Mouse (Mus musculus) right cerebral cortex, postnatal 36 days (tissue): ENCODE measurements around the gene Traip.
"Not testable (repeated sequence)": the region's sequence is repeated elsewhere in the genome, so short reads cannot be mapped to it uniquely, and the experiment has no call there.

Experiments used
- DNase-seq, 2 experiments: peaks; one replicate each; pipeline ENCODE4 v3.0.0; 2022; ENCODE audit warnings: low spot score in 2 of 2, mixed read lengths in 1 of 2

The Traip gene

DNA sequence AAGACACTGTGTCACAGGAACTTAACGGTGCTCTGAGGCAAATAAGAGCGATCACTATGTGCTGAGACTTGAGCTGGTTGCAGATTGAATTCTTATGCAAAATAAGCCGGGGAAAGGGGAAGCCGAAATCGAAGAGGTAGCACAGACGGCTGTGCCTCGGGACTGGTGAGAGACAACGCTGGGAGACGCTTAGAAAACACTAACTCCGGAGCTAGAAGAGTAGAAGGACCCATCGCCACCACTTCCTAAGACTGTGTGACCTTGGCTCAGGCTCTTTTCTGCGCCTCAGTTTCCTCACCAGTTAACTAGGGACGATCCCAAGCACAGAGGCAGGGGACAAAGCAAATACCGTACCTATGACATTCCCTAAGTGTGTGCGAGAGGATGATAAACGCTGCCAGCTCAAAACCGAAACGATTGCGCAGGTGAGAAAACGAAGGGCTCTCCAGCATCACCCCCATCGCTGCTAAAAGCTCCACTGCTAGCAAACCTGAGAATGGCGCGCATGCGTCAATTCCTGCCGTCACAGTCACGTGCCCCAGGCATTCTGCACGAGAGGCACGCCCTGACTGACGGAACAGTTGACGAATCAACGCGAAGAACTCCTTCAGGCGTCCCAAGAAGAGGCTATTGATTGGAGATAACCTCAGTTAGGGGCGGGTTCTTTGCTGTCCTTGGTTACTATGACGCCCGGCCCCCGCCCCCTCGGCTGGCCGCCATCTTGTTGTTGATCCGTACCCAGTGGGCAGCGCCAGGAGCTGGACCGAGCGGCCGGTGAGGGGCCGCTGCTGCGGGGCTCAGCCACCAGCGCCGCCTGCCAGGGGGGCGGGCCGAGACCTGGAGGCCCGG is 52.2 kb downstream of the Traip start, which contains the start of gene Ip6k1:
Gene Ip6k1, plus strand, starts transcription at position 580 of the 849 bp plus-strand sequence.
- DNase-seq, result peak; percentile 100

DNA sequence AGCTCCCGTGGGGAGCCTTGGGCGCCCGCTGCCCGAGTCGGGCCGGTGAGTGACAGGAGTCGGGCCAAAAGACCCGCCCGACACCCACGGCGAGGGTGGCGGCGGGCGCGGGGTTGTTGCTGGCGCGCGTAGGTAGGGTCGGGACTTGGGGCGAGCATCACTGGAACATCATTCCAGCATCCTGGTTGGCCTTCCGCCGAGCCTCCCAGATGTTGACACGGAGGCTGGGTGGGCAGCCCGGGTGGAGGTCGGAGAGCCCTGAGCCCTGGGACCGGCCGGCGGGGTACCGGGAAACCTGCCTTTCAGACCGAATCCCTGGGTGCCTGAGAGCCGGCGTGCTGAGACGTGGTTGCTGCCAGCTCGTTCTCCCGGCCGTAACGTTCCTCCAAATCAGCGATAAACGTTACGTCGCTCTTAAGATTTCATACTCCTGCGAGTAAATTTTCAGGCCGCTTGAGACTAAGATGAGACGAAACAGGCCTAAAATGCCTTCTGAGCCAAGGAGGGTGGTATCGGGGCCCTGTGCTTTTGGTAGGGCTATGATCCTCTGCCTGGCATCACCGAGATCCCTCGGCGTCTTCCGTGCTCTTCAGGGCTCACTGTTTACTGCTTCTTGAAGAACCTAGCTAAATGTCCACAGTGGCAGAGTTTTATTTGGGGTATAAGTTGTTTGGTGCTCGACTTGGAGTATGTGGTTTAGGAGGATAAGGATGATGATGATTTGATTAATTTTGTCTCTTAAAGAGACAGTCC is 53.0 kb downstream of the Traip start:
- DNase-seq, result no peak

DNA sequence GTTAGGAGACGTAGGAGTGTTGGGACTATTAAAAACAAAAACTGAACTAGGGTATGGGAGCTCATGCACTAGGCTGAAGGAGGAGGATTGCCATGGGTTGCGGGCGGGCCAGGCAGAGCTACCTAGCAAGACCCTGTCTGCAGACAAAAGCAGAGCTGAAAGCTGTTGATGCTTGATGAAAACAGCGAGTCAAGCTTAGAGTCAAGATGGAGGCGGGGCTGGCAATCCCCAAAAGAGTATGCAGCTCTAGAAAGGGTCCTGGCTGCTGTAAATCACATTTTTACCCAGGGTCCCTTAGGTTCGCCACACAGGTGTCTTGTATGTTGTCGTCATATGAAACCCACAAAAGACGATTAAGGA is 53.6 kb downstream of the Traip start:
- DNase-seq, result no peak

DNA sequence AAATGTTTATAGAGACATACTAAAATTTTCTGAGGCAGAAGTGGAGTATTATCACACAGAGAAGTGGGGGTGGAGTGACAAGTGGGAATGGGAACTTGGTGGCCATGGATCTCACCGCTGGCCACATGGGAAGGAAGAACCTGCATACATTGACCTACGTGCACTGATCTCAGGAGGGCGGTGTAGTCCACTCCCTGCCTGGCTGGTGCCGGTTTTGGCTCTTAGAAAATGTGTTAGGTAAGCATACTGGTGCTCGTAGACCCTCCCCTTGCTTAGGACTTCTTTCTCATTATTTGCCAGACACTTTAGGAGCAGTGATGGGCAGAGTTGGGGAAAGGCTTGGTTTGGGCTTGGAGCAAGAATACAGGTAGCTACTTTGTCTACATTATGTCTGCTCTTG is 58.1 kb downstream of the Traip start:
- no peak for DNase-seq

DNA sequence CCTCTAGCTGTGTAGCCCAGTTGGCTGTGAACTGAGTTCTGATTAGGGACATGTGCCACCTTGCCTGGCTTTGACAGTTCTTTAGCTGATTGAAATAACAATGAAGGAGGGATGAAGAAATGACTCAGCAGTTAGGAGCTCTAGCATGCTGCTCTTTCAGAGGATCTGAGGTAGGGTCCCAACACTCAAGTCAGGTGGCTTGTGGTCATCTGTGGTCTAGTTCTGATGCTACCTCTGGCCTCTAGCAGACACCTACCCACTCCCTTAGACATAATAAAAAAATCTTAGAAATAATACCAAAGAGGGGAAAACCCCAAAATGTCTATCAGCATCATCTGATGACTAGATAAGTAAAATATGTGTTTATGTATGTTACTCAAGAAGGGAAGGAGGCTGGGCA is 60.4 kb downstream of the Traip start:
- no peak for DNase-seq

DNA sequence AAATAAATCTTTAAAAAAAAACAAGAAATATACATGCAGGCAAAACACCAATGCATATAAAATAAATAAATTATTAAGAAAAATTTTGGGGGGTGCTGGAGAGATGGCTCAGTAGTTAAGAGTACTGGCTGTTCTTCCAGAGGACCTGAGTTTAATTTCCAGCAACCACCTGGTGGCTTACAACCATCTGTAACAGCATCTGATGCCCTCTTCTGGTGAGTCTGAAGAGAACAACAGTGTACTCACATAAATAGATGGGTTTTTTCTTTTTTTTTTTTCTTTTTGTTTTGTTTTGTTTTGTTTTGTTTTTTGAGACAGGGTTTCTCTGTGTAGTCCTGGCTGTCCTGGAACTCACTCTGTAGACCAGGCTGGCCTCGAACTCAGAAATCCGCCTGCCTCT is 63.6 kb downstream of the Traip start:
- DNase-seq, result not testable (repeated sequence)

DNA sequence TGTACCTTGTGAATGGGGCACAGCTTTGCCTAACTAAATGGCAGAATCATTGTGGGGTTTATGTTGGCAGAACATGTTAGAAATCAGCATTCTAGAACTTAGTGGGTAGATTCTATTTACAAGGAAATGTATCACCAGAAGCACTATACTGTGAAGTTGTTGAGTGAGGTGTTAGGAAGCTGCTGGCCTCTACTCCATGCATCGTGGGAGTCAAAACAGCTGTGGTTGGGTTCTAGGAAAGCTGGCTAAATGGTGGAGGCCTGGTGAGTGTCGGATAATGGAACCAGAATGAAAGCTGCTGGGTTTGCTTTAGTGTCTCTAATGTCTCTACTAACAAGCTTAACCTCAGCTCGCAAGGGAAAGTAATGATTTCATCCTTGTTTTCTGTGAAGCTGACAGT is 67.2 kb downstream of the Traip start:
- peak in 1 of 2 experiments; percentile 18 for DNase-seq

DNA sequence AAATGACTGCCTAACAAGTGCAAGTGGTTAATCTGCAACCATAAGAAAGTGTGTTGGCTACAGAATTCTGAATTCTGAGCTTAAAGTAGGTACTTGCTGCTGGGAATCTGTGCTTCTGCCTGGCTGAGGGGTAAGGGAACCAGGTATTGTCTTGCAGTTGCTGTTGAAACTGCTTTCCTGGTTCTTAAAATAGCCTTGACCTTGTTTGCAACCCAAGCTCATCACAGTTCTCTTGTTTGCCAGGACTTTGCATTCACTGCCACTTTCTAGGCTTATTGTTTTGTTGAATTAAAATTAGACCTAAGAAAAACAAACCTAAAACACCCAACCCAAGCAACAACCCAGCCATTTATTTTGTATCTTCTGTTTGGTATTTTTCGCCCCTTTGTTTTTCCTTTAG is 70.8 kb downstream of the Traip start:
- DNase-seq, result no peak
